Mouse (Mus musculus) ES-Bruce4 (cell line): ENCODE data around the gene Gpr26.

ENCODE experiments used
- CTCF ChIP-seq: IDR thresholded peaks from one replicate; pipeline ENCODE4 v1.8.1; 2011; ENCODE audit warnings: low read depth, low read length
- POLR2A ChIP-seq: IDR thresholded peaks from one replicate; pipeline ENCODE4 v1.8.1; 2011; ENCODE audit warnings: low read length; ENCODE audit not compliant: insufficient read depth

DNA sequence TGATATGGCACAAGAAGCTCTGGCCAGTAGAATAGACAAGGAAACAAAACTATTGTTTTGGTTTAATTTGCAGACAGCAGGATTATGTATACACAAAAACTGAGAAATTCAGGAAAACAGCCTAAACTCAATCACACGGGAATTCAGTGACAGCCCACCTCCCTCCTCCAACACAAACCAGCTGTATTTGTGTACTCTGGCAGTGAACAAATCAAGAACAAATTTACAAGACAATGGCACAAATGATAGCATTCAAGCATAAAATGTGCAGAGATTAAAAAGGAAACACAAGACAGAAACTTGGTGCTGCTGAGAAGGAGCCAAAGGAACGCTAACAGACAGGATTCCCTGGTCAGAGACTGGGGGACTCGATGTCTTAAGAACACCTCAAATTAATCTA is 12.9 kb upstream of the Gpr26 start:
- TF ChIP-seq CTCF (no peak), POLR2A (no peak)
